Mouse (Mus musculus) liver, embryonic 14.5 days (tissue): ENCODE measurements around the gene Tnfrsf26.

ENCODE experiments used
- CTCF ChIP-seq: IDR thresholded peaks from 2 replicates; pipeline ENCODE4 v1.5.1; 2016; ENCODE audit warnings: antibody characterized with exemption, low read depth, control low read depth
- EP300 ChIP-seq: IDR thresholded peaks from 2 replicates; pipeline ENCODE4 v1.6.1; 2016; ENCODE audit warnings: antibody characterized with exemption, low read depth

- no peak for TF ChIP-seq CTCF
- TF ChIP-seq EP300: no peak
Observed at GRCm38 (mm10) chr7:143563787-143564186, 64.7 kb downstream of the Tnfrsf26 start.
